Mouse (Mus musculus) heart, postnatal 4 days (tissue): ENCODE measurements at regions not wholly inside any gene's neighbourhood (a gene's known extent, or its start where the extent isn't known, plus 50 kb on each side); places are given as distances from the start of the nearest gene placed in this dataset.

Experiments used
- DNase-seq: peaks from one replicate; pipeline ENCODE4 v3.0.0; 2021

- DNase-seq = no peak
Observed at GRCm38 (mm10) chr1:125488915-125489730, 53.6 kb upstream of the Actr3 start.

- DNase-seq = no peak
Observed at GRCm38 (mm10) chr1:125491014-125491413, 55.5 kb upstream of the Actr3 start.

- DNase-seq = no peak
Observed at GRCm38 (mm10) chr1:125494598-125494997, 59.1 kb upstream of the Actr3 start.

GRCm38 (mm10) chr1:125495320-125496083 lies 60.0 kb upstream of the Actr3 start:
- no peak for DNase-seq

GRCm38 (mm10) chr1:125497006-125497405 lies 61.5 kb upstream of the Actr3 start:
- DNase-seq = no peak

- DNase-seq = no peak
Observed at GRCm38 (mm10) chr1:125501964-125502517, 58.4 kb upstream of the Slc35f5 start.

GRCm38 (mm10) chr1:125503878-125504277 lies 56.5 kb upstream of the Slc35f5 start:
- DNase-seq = no peak

GRCm38 (mm10) chr1:125507786-125508514 lies 52.4 kb upstream of the Slc35f5 start:
- DNase-seq = no peak

- DNase-seq = peak; percentile 27
Observed at GRCm38 (mm10) chr1:125508594-125509257, 51.7 kb upstream of the Slc35f5 start.
